Mouse (Mus musculus) embryo, embryonic 11.5 days (tissue): ENCODE results near the gene Plekhh1.
"Not testable (repeated sequence)": the region's sequence is repeated elsewhere in the genome, so short reads cannot be mapped to it uniquely, and the experiment has no call there.

Source experiments
- DNase-seq: peaks from one replicate; pipeline ENCODE4 v3.0.0-alpha.2; 2012; ENCODE audit warnings: low read depth, low spot score

Plekhh1 gene

GRCm38 (mm10) chr12:79027526-79027925 lies 1.4 kb upstream of the Plekhh1 start:
- DNase-seq: not testable (repeated sequence)

- DNase-seq: no peak
Observed at GRCm38 (mm10) chr12:79034331-79034730, 5.4 kb downstream of the Plekhh1 start.

GRCm38 (mm10) chr12:79035349-79035748 lies 6.4 kb downstream of the Plekhh1 start:
- no peak for DNase-seq

- no peak for DNase-seq
Observed at GRCm38 (mm10) chr12:79039708-79040107, 10.7 kb downstream of the Plekhh1 start.

- no peak for DNase-seq
Observed at GRCm38 (mm10) chr12:79040201-79040827, 11.4 kb downstream of the Plekhh1 start.

GRCm38 (mm10) chr12:79041436-79041835 lies 12.5 kb downstream of the Plekhh1 start:
- DNase-seq: no peak

- DNase-seq: no peak
Observed at GRCm38 (mm10) chr12:79044668-79045067, 15.7 kb downstream of the Plekhh1 start.

GRCm38 (mm10) chr12:79046171-79046570 lies 17.2 kb downstream of the Plekhh1 start:
- no peak for DNase-seq

GRCm38 (mm10) chr12:79047203-79047602 lies 18.2 kb downstream of the Plekhh1 start:
- no peak for DNase-seq

- no peak for DNase-seq
Observed at GRCm38 (mm10) chr12:79048898-79049297, 19.9 kb downstream of the Plekhh1 start.

- DNase-seq: no peak
Observed at GRCm38 (mm10) chr12:79049807-79050206, 20.8 kb downstream of the Plekhh1 start.

GRCm38 (mm10) chr12:79050545-79051212 lies 21.7 kb downstream of the Plekhh1 start:
- DNase-seq: no peak

- no peak for DNase-seq
Observed at GRCm38 (mm10) chr12:79052073-79052472, 23.1 kb downstream of the Plekhh1 start.

- DNase-seq: no peak
Observed at GRCm38 (mm10) chr12:79055276-79055675, 26.3 kb downstream of the Plekhh1 start.

GRCm38 (mm10) chr12:79059573-79059972 lies 30.6 kb downstream of the Plekhh1 start:
- DNase-seq: no peak

- DNase-seq: no peak
Observed at GRCm38 (mm10) chr12:79060134-79060533, 31.2 kb downstream of the Plekhh1 start.

- DNase-seq: no peak
Observed at GRCm38 (mm10) chr12:79060766-79061652, 32.0 kb downstream of the Plekhh1 start.

GRCm38 (mm10) chr12:79064451-79064850 lies 35.5 kb downstream of the Plekhh1 start:
- DNase-seq: no peak

GRCm38 (mm10) chr12:79066431-79066830 lies 37.5 kb downstream of the Plekhh1 start:
- no peak for DNase-seq

GRCm38 (mm10) chr12:79067526-79067925 lies 38.6 kb downstream of the Plekhh1 start:
- DNase-seq: no peak

- no peak for DNase-seq
Observed at GRCm38 (mm10) chr12:79068306-79068705, 39.3 kb downstream of the Plekhh1 start.

GRCm38 (mm10) chr12:79069187-79069608 lies 40.2 kb downstream of the Plekhh1 start:
- no peak for DNase-seq
